Mouse (Mus musculus): ENCODE measurements around the gene Jph3. TPM values are rescaled to one million over a fixed set of nuclear protein-coding genes. Genes with fewer than 3 reads are reported as not detected.

Gene Jph3
- polyA plus RNA-seq, 1 experiment from 2014 or later = 1.4 TPM

- Histone ChIP-seq H3K4me1 (peaks cover 11% of the 10 kb centered on the region), H3K27me3 (ENCODE audit: insufficient read depth, poor library complexity, severe bottlenecking) (peaks cover 28% of the 10 kb centered on the region; the same call in 1 of the 2 replicates), H3K27ac (no peak overlapping the region), H3K4me3 (no peak overlapping the region), H3K36me3 (no peaks in the 10 kb centered on the region), H3K9me3 (no peaks in the 10 kb centered on the region)
- no peak for DNase-seq (ENCODE audit: low spot score)
- 75% methylated on average over 7 of the region's 7 CpGs for WGBS
These were observed 36.2 kb downstream of the Jph3 start for GRCm38 (mm10) chr8:121765594-121766138.

- H3K36me3 ChIP-seq = no peaks in the 10 kb centered on the region
- WGBS = 59% methylated on average over 3 of the region's 3 CpGs
- H3K27ac ChIP-seq = no peak overlapping the region
- H3K4me3 ChIP-seq = no peak overlapping the region
- no peaks in the 10 kb centered on the region for H3K9me3 ChIP-seq
- H3K4me1 ChIP-seq = peaks cover 24% of the 10 kb centered on the region; the same call in 1 of the 2 replicates
- peaks cover 22% of the 10 kb centered on the region for H3K27me3 ChIP-seq (ENCODE audit: insufficient read depth, poor library complexity, severe bottlenecking)
- DNase-seq (ENCODE audit: low spot score) = no peak
These were observed 39.7 kb downstream of the Jph3 start for GRCm38 (mm10) chr8:121769095-121769494.

DNA sequence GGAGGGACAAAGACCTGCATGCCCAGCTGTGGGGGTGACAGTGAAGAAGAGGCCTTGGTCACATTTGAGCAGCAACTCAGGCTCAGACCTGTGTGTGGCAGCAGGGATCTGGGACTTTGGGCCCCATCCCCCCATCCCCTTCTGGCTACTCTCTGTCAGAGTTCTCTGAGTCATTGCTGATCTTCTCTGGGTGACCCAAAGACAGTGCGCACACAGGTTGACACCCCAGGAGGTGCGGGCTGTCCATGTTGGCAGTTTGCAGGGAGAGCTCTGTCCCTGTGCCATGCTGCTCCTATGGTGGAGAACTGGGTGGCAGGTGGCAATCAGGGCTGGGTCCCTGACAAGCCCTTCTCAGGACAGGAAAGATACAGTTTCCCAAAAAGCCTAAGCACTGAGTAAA, 40.2 kb downstream of the Jph3 start:
- H3K27ac ChIP-seq = no peak overlapping the region
- WGBS = 90% methylated on average over 2 of the region's 2 CpGs
- H3K4me1 ChIP-seq = peaks cover 24% of the 10 kb centered on the region; the same call in 1 of the 2 replicates
- H3K36me3 ChIP-seq = no peaks in the 10 kb centered on the region
- DNase-seq (ENCODE audit: low spot score) = no peak
- H3K27me3 ChIP-seq (ENCODE audit: insufficient read depth, poor library complexity, severe bottlenecking) = peaks cover 22% of the 10 kb centered on the region
- no peak overlapping the region for H3K4me3 ChIP-seq
- H3K9me3 ChIP-seq = no peaks in the 10 kb centered on the region

- H3K4me1 ChIP-seq = peaks cover 24% of the 10 kb centered on the region; the same call in 1 of the 2 replicates
- H3K9me3 ChIP-seq = no peaks in the 10 kb centered on the region
- H3K27ac ChIP-seq = no peak overlapping the region
- H3K36me3 ChIP-seq = no peaks in the 10 kb centered on the region
- H3K27me3 ChIP-seq (ENCODE audit: insufficient read depth, poor library complexity, severe bottlenecking) = peaks cover 22% of the 10 kb centered on the region
- WGBS = 42% methylated on average over 19 of the region's 19 CpGs
- H3K4me3 ChIP-seq = no peak overlapping the region
- DNase-seq (ENCODE audit: low spot score) = no peak
These were observed 41.7 kb downstream of the Jph3 start for GRCm38 (mm10) chr8:121770845-121771752.

- Histone ChIP-seq H3K4me1 (peaks cover 24% of the 10 kb centered on the region; the same call in 1 of the 2 replicates), H3K36me3 (no peaks in the 10 kb centered on the region), H3K27me3 (ENCODE audit: insufficient read depth, poor library complexity, severe bottlenecking) (peaks cover 22% of the 10 kb centered on the region), H3K9me3 (no peaks in the 10 kb centered on the region), H3K4me3 (no peak overlapping the region), H3K27ac (no peak overlapping the region)
- WGBS = 85% methylated on average over 12 of the region's 12 CpGs
- DNase-seq (ENCODE audit: low spot score) = no peak
These were observed 44.5 kb downstream of the Jph3 start for GRCm38 (mm10) chr8:121773876-121774275.

- H3K9me3 ChIP-seq = no peaks in the 10 kb centered on the region
- 70% methylated on average over 5 of the region's 5 CpGs for WGBS
- no peak overlapping the region for H3K4me3 ChIP-seq
These were observed 53.1 kb downstream of the Jph3 start for GRCm38 (mm10) chr8:121782493-121782892.

GRCm38 (mm10) chr8:121786542-121786941, 57.1 kb downstream of the Jph3 start:
- H3K4me1 ChIP-seq = peaks cover 63% of the 10 kb centered on the region
- no peaks in the 10 kb centered on the region for H3K36me3 ChIP-seq
- no peaks in the 10 kb centered on the region for H3K9me3 ChIP-seq
- H3K4me3 ChIP-seq = no peak overlapping the region; the same call in 1 of the 2 replicates
- peak; percentile 88 for DNase-seq (ENCODE audit: low spot score)
- 29% methylated on average over 10 of the region's 10 CpGs for WGBS
- H3K27ac ChIP-seq = peak overlapping the region; percentile 89
- H3K27me3 ChIP-seq (ENCODE audit: insufficient read depth, poor library complexity, severe bottlenecking) = no peaks in the 10 kb centered on the region

More at GRCm38 (mm10) chr8:121782493-121782892, 53.1 kb downstream of the Jph3 start:
- no peak for DNase-seq (ENCODE audit: low spot score)
- H3K36me3 ChIP-seq = no peaks in the 10 kb centered on the region
- peaks cover 43% of the 10 kb centered on the region for H3K4me1 ChIP-seq
- no peak overlapping the region for H3K27ac ChIP-seq
- no peaks in the 10 kb centered on the region for H3K27me3 ChIP-seq (ENCODE audit: insufficient read depth, poor library complexity, severe bottlenecking)

GRCm38 (mm10) chr8:121788786-121789185, 59.4 kb downstream of the Jph3 start:
- Histone ChIP-seq H3K27me3 (ENCODE audit: insufficient read depth, poor library complexity, severe bottlenecking) (no peaks in the 10 kb centered on the region), H3K9me3 (no peaks in the 10 kb centered on the region), H3K4me1 (peaks cover 73% of the 10 kb centered on the region), H3K36me3 (no peaks in the 10 kb centered on the region), H3K27ac (0 out of 2 replicates have a peak overlapping the region, but pooled peaks have one; percentile 30), H3K4me3 (no peak overlapping the region)
- no peak for DNase-seq (ENCODE audit: low spot score)
- WGBS = 75% methylated on average over 8 of the region's 8 CpGs

DNA sequence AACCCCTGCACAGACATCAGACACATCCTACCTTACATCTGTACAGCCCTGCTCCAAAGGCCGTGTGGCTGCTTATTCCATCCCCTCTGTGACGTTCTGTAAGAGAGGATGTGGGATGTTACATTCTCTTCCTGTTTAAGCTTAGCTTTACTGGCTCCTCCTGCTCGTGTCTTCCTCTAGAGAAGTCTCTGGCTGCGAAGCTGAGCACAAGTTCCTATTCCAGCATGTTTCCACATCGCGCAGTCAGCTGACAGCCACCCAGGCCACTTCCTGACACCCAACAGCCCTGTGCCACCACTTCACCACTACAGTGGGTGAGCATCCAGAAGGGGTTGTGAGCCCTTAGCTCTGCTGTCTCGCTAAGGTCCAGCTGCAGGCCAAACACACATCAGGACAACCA, 62.7 kb downstream of the Jph3 start:
- H3K4me3 ChIP-seq = no peak overlapping the region
- peak overlapping the region; percentile 43 for H3K27ac ChIP-seq
- WGBS = 82% methylated on average over 7 of the region's 7 CpGs
- peaks cover 28% of the 10 kb centered on the region for H3K36me3 ChIP-seq
- no peaks in the 10 kb centered on the region for H3K27me3 ChIP-seq (ENCODE audit: insufficient read depth, poor library complexity, severe bottlenecking)
- DNase-seq (ENCODE audit: low spot score) = no peak
- no peaks in the 10 kb centered on the region for H3K9me3 ChIP-seq
- peaks cover 58% of the 10 kb centered on the region for H3K4me1 ChIP-seq

DNA sequence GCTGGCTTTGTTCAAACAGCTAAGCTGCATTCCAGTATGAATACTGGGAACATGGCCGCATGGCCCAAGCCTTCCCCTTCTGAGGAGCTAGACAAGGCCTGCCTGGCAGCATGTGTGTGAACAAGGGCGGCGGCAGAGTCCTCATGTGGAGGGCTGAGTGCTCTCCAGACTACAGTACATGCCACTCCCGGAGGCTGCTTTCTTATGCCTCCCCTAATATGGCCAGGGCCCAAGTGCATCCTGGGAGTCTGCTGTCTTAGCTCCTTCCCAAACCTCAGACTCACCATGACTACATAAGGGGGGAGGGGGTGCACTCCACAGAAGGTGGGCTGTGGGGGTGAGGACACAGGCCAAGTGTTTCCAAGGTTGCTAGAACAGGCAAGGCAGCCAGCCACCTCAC, 63.2 kb downstream of the Jph3 start:
- Histone ChIP-seq H3K27ac (peak overlapping the region; percentile 43), H3K4me1 (peaks cover 58% of the 10 kb centered on the region), H3K4me3 (no peak overlapping the region), H3K27me3 (ENCODE audit: insufficient read depth, poor library complexity, severe bottlenecking) (no peaks in the 10 kb centered on the region), H3K36me3 (peaks cover 33% of the 10 kb centered on the region), H3K9me3 (no peaks in the 10 kb centered on the region)
- DNase-seq (ENCODE audit: low spot score) = no peak
- 54% methylated on average over 4 of the region's 4 CpGs for WGBS

- Histone ChIP-seq H3K27ac (peak overlapping the region; percentile 49; the same call in 1 of the 2 replicates), H3K27me3 (ENCODE audit: insufficient read depth, poor library complexity, severe bottlenecking) (no peaks in the 10 kb centered on the region), H3K9me3 (no peaks in the 10 kb centered on the region), H3K4me1 (peaks cover 62% of the 10 kb centered on the region), H3K36me3 (peaks cover 46% of the 10 kb centered on the region), H3K4me3 (no peak overlapping the region)
- no peak for DNase-seq (ENCODE audit: low spot score)
- WGBS = 44% methylated on average over 3 of the region's 3 CpGs
These were observed 64.7 kb downstream of the Jph3 start for GRCm38 (mm10) chr8:121794151-121794550.

DNA sequence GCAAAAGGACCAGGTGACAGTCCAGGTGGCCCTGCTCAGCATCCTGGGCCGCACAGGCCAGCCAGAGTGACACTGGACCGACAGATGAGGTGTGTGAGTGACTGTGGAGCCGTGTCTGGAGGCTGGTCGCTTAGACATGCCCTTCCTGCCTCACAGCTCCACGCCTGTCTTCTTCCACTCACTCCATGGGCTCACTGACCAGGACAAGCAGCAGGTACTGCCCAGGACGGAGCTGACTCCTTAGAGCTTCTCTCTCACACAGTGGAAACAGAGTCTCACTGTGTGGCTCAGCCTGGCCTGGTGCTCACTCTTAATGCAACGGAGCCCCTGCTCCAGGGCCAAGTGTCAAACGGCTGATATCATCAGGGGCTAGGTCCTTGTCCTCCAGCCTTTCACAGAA, 66.0 kb downstream of the Jph3 start:
- Histone ChIP-seq H3K4me1 (peaks cover 68% of the 10 kb centered on the region), H3K9me3 (no peaks in the 10 kb centered on the region), H3K36me3 (peaks cover 59% of the 10 kb centered on the region), H3K4me3 (no peak overlapping the region), H3K27ac (no peak overlapping the region), H3K27me3 (ENCODE audit: insufficient read depth, poor library complexity, severe bottlenecking) (no peaks in the 10 kb centered on the region)
- WGBS = 84% methylated on average over 8 of the region's 8 CpGs
- DNase-seq (ENCODE audit: low spot score) = no peak

DNA sequence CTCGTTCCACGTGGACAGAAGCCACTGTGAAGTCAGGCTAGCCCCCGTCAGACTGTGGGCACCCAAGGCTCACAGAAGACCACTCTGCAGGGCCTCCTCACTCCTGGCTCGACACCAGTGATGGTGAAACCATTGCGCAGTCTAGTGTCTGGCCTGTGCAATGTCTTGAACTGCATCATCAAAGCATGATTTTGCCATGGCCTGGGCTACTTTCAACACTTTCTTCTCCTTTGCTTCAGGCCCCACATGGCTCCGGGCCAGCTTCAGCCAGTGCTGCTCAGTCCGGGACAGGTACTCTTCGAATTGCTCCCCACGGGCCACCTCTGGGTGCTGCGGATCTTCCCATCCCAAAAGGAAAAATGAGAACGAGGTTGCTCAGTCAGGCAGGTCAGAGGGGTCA, 67.0 kb downstream of the Jph3 start:
- Histone ChIP-seq H3K36me3 (peaks cover 69% of the 10 kb centered on the region), H3K27me3 (ENCODE audit: insufficient read depth, poor library complexity, severe bottlenecking) (no peaks in the 10 kb centered on the region), H3K27ac (no peak overlapping the region), H3K4me3 (no peak overlapping the region), H3K4me1 (peaks cover 77% of the 10 kb centered on the region), H3K9me3 (no peaks in the 10 kb centered on the region)
- WGBS = 94% methylated on average over 11 of the region's 11 CpGs
- no peak for DNase-seq (ENCODE audit: low spot score)

Data from heart, embryonic 10.5 days (tissue).